Comparison of ENCODE assay signal across 8 mouse cellular contexts in the genomic region with DNA sequence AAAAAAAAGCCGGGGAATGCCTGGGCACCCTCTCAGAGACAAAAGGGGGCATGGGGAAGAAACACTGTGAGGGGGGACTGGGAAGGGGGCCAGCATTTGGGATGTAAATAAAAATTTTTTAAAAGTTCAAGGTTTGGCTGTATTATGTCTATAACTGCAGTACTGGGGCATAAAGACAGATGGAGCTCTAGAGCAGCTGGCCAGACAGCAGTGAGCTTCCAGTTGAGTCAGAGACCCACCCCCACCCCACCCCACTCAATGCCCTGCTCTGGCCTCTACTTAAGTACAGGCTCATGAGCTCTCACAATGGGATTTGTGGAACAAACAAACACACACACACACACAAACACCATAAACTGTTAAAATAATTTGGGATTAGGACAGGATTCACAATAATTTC. TPM values are rescaled to one million over a fixed set of nuclear protein-coding genes. Genes with fewer than 3 reads are reported as not detected.
A peak's percentile ranks its signal among the peaks of the same experiment; 100 is the strongest.
DNase-seq lines count a peak whose midpoint lies in the region; ATAC-seq and TF ChIP-seq lines count a peak whose summit lies in the region.

No protein-coding gene starts in this region.

- no peaks in the 10 kb centered on the region; the same call in 1 of the 2 replicates for H3K4me1 ChIP-seq in spleen, adult 2 months (ENCODE audit: control insufficient read depth, insufficient read depth, insufficient read length)

- H3K27me3 ChIP-seq in spleen, adult 2 months (ENCODE audit: control insufficient read depth, insufficient read depth, low read length): no peaks in the 10 kb centered on the region

- H3K27ac ChIP-seq in spleen, adult 2 months (ENCODE audit: insufficient read depth, low read length): no peak overlapping the region

- no peak for TF ChIP-seq POLR2A in spleen, adult 2 months (IDR thresholded peaks at IDR 0.05; ENCODE audit: low read depth, low read length)

- ATAC-seq in megakaryocyte, adult 5-6 weeks (ENCODE audit: poor library complexity, severe bottlenecking): peak; percentile 71

- H3K4me3 ChIP-seq in spleen, adult 2 months (ENCODE audit: extremely low read depth, insufficient read depth, insufficient read length): no peak overlapping the region

- DNase-seq in embryo, embryonic 10 days (ENCODE audit: low spot score): peak; percentile 54
- no peak for DNase-seq in embryo, embryonic 11 days
- peak in 1 of 2 experiments; percentile 28 for DNase-seq in spleen, adult 2 months (ENCODE audit: low read depth in 1 of 2, low spot score in 2 of 2)
- DNase-seq in spleen, adult 12 weeks (ENCODE audit: low spot score): no peak
- DNase-seq in heart, postnatal 4 days: peak; percentile 60
- no peak for DNase-seq in ovary, postnatal 14 days (ENCODE audit: low spot score)
- no peak for DNase-seq in gastrocnemius, adult 8-10 months (ENCODE audit: low spot score in 2 of 2)

- 58% methylated on average over 1 of the region's 1 CpGs for WGBS in spleen, adult 2 months

- H3K36me3 ChIP-seq in spleen, adult 2 months (ENCODE audit: control insufficient read depth, insufficient read depth, low read length): no peaks in the 10 kb centered on the region

- peak; percentile 39; the same call in 1 of the 2 replicates for TF ChIP-seq CTCF in spleen, adult 2 months (IDR thresholded peaks at IDR 0.05; ENCODE audit: extremely low read depth, insufficient read depth, insufficient read length, insufficient replicate concordance)

RNA-seq across cellular contexts. Expression of a gene that starts 43.9 kb away (rescaled TPM):
- polyA plus RNA-seq in spleen, adult 2 months (2012; rRNA removed): 9.4 and 13.5 TPM in 2 replicates
- total RNA-seq in heart, postnatal 4 days (2021): 10 to 100 TPM; 56.2 to 63.2 TPM
- 70.9 and 75.9 TPM in 2 replicates for total RNA-seq in megakaryocyte, adult 5-6 weeks (2015)
- total RNA-seq in megakaryocyte, adult 5-6 weeks (2017): 99.2 and 125 TPM in 2 replicates
- 10 to 100 TPM; 34.2 to 39.3 (median 36.7) TPM for total RNA-seq in gastrocnemius, adult 8-10 months (2022)

Comparison
In these comparisons a context has a peak if more than half of its experiments do, and no peak if none do; other contexts are left out.
1. DNase-seq: peak in embryo, embryonic 10 days (single experiment) and heart, postnatal 4 days (single experiment); none in embryo, embryonic 11 days (single experiment), spleen, adult 12 weeks (single experiment), ovary, postnatal 14 days (single experiment) and gastrocnemius, adult 8-10 months (0 of 2).